Mouse (Mus musculus): Measurements from ENCODE around the gene Dxo. TPM values are rescaled to one million over a fixed set of nuclear protein-coding genes. Genes with fewer than 3 reads are reported as not detected.
"Not testable (repeated sequence)": the region's sequence is repeated elsewhere in the genome, so short reads cannot be mapped to it uniquely, and the experiment has no call there.

Gene Dxo
- total RNA-seq (2021): 1 to 10 TPM; 8.3 to 8.8 TPM
- long read RNA-seq, experiment 1, transcript Dxo-211 (7 exons, 1,447 nt): major isoform, 6 of 9 reads
- long read RNA-seq, experiment 1, partial matches to known transcripts: 1 of 9 reads
- long read RNA-seq, experiment 1, other reads (novel, unspliced or antisense): 2 of 9 reads
- long read RNA-seq, experiment 2, partial matches to known transcripts: 4 of 11 reads
- long read RNA-seq, experiment 2, other reads (novel, unspliced or antisense): 1 of 11 reads

GRCm38 (mm10) chr17:34836856-34837221, at the start of gene Dxo, which contains the start of gene Stk19:
Gene Dxo (plus strand): TSS chr17:34837019.
Gene Stk19 (minus strand): TSS chr17:34836945.
- DNase-seq (ENCODE audit: low spot score): peak; percentile 95

- no peak for DNase-seq (ENCODE audit: low spot score)
Measured at GRCm38 (mm10) chr17:34795016-34795415, 41.8 kb upstream of the Dxo start.

GRCm38 (mm10) chr17:34795633-34796032, 41.2 kb upstream of the Dxo start:
- DNase-seq (ENCODE audit: low spot score): peak; percentile 26

- no peak for DNase-seq (ENCODE audit: low spot score)
Measured at GRCm38 (mm10) chr17:34796311-34797140, 40.3 kb upstream of the Dxo start.

GRCm38 (mm10) chr17:34797211-34797995, 39.4 kb upstream of the Dxo start:
- DNase-seq (ENCODE audit: low spot score): not testable (repeated sequence)

GRCm38 (mm10) chr17:34798071-34798470, 38.7 kb upstream of the Dxo start:
- not testable (repeated sequence) for DNase-seq (ENCODE audit: low spot score)

GRCm38 (mm10) chr17:34798866-34799530, 37.8 kb upstream of the Dxo start:
- no peak for DNase-seq (ENCODE audit: low spot score)

- DNase-seq (ENCODE audit: low spot score): no peak
Measured at GRCm38 (mm10) chr17:34799531-34799925, 37.3 kb upstream of the Dxo start.

- DNase-seq (ENCODE audit: low spot score): not testable (repeated sequence)
Measured at GRCm38 (mm10) chr17:34800781-34801305, 36.0 kb upstream of the Dxo start.

GRCm38 (mm10) chr17:34802756-34803155, 34.1 kb upstream of the Dxo start:
- DNase-seq (ENCODE audit: low spot score): not testable (repeated sequence)

- not testable (repeated sequence) for DNase-seq (ENCODE audit: low spot score)
Measured at GRCm38 (mm10) chr17:34803367-34803766, 33.5 kb upstream of the Dxo start.

GRCm38 (mm10) chr17:34804301-34804700, 32.5 kb upstream of the Dxo start, which contains the start of gene Cyp21a1:
Gene Cyp21a1 (minus strand): TSS chr17:34804561.
- DNase-seq (ENCODE audit: low spot score): not testable (repeated sequence)

GRCm38 (mm10) chr17:34804871-34805562, 31.8 kb upstream of the Dxo start:
- DNase-seq (ENCODE audit: low spot score): no peak

- no peak for DNase-seq (ENCODE audit: low spot score)
Measured at GRCm38 (mm10) chr17:34807176-34807575, 29.6 kb upstream of the Dxo start.

GRCm38 (mm10) chr17:34808599-34809205, 28.1 kb upstream of the Dxo start:
- DNase-seq (ENCODE audit: low spot score): no peak

GRCm38 (mm10) chr17:34810411-34810810, 26.4 kb upstream of the Dxo start:
- DNase-seq (ENCODE audit: low spot score): not testable (repeated sequence)

GRCm38 (mm10) chr17:34810811-34811210, 26.0 kb upstream of the Dxo start:
- DNase-seq (ENCODE audit: low spot score): not testable (repeated sequence)

GRCm38 (mm10) chr17:34811275-34811674, 25.5 kb upstream of the Dxo start:
- DNase-seq (ENCODE audit: low spot score): no peak

GRCm38 (mm10) chr17:34813747-34814146, 23.1 kb upstream of the Dxo start:
- peak; percentile 13 for DNase-seq (ENCODE audit: low spot score)

GRCm38 (mm10) chr17:34814818-34815370, 21.9 kb upstream of the Dxo start:
- no peak for DNase-seq (ENCODE audit: low spot score)

Measured in gastrocnemius, adult 18-20 months (tissue).